Mouse (Mus musculus) embryonic facial prominence, embryonic 10.5 days (tissue): ENCODE measurements around the gene Aox4. TPM values are rescaled to one million over a fixed set of nuclear protein-coding genes. Genes with fewer than 3 reads are reported as not detected.

Experiments used
- DNase-seq: peaks from one replicate; pipeline ENCODE4 v3.0.0-alpha.2; 2017; ENCODE audit warnings: low spot score
- H3K27ac ChIP-seq: fragments of 300-500 bp; sonication (generic); replicated peaks from 2 replicates; pipeline ENCODE4 v1.5.1; 2016; ENCODE audit warnings: mild to moderate bottlenecking
- H3K27me3 ChIP-seq: fragments of 300-500 bp; sonication (generic); replicated peaks from 2 replicates; pipeline ENCODE4 v1.6.1; 2016; ENCODE audit warnings: low read depth, mild to moderate bottlenecking; ENCODE audit not compliant: poor library complexity, severe bottlenecking
- H3K36me3 ChIP-seq: fragments of 300-500 bp; sonication (generic); replicated peaks from 2 replicates; pipeline ENCODE4 v1.6.1; 2016; ENCODE audit warnings: mild to moderate bottlenecking, moderate library complexity
- H3K4me1 ChIP-seq: fragments of 300-500 bp; sonication (generic); 2 replicates; pipeline ENCODE4 v1.6.1; 2016
- H3K4me3 ChIP-seq: fragments of 300-500 bp; sonication (generic); 2 replicates; pipeline ENCODE4 v1.5.1; 2016; ENCODE audit warnings: mild to moderate bottlenecking, moderate library complexity
- H3K9me3 ChIP-seq: fragments of 300-500 bp; sonication (generic); 2 replicates; pipeline ENCODE4 v1.6.1; 2016; ENCODE audit warnings: mild to moderate bottlenecking
- WGBS: fragments of 180-500 bp; shearing (Covaris S2); methylation state at CpG from one replicate; pipeline ENCODE4 v1.1.7; 2016; 5-methylcytosine and 5-hydroxymethylcytosine counted together
- polyA plus RNA-seq: library from polyadenylated mRNA; unstranded; fragments of >200 nt; fragmentation: Nextera tagmentation; extraction: Ambion mirVana; gene quantifications from 2 replicates; pipeline ENCODE4 v1.2.1, GENCODE M21; 2016

The Aox4 gene
- polyA plus RNA-seq, 1 experiment from 2014 or later = 0.12 TPM

- no peaks in the 10 kb centered on the region for H3K36me3 ChIP-seq
- H3K27ac ChIP-seq = no peak overlapping the region
- WGBS = 89% methylated on average over 5 of the region's 5 CpGs
- H3K9me3 ChIP-seq = no peaks in the 10 kb centered on the region
- no peak for DNase-seq
- no peaks in the 10 kb centered on the region for H3K27me3 ChIP-seq
- no peak overlapping the region for H3K4me3 ChIP-seq
- 0 out of 2 replicates have a peak, but pooled peaks cover 4% of the 10 kb centered on the region for H3K4me1 ChIP-seq
These were observed 11.7 kb downstream of the Aox4 start for GRCm38 (mm10) chr1:58221879-58222278.

- peaks cover 12% of the 10 kb centered on the region for H3K4me1 ChIP-seq
- no peak overlapping the region for H3K4me3 ChIP-seq
- no peak for DNase-seq
- 79% methylated on average over 6 of the region's 6 CpGs for WGBS
- H3K27ac ChIP-seq = no peak overlapping the region
- no peaks in the 10 kb centered on the region for H3K36me3 ChIP-seq
- no peaks in the 10 kb centered on the region for H3K27me3 ChIP-seq
- H3K9me3 ChIP-seq = no peaks in the 10 kb centered on the region
These were observed 17.9 kb downstream of the Aox4 start for GRCm38 (mm10) chr1:58228086-58228485.

GRCm38 (mm10) chr1:58228916-58229315 lies 18.7 kb downstream of the Aox4 start:
- Histone ChIP-seq H3K9me3 (no peaks in the 10 kb centered on the region), H3K4me3 (no peak overlapping the region), H3K27me3 (no peaks in the 10 kb centered on the region), H3K36me3 (no peaks in the 10 kb centered on the region), H3K4me1 (peaks cover 12% of the 10 kb centered on the region), H3K27ac (no peak overlapping the region)
- no peak for DNase-seq

- Histone ChIP-seq H3K27me3 (no peaks in the 10 kb centered on the region), H3K4me3 (no peak overlapping the region), H3K9me3 (no peaks in the 10 kb centered on the region), H3K27ac (no peak overlapping the region), H3K36me3 (no peaks in the 10 kb centered on the region), H3K4me1 (peaks cover 12% of the 10 kb centered on the region)
- WGBS = 84% methylated on average over 4 of the region's 4 CpGs
- no peak for DNase-seq
These were observed 19.6 kb downstream of the Aox4 start for GRCm38 (mm10) chr1:58229774-58230173.

- WGBS = 59% methylated on average over 5 of the region's 5 CpGs
- no peak for DNase-seq
- Histone ChIP-seq H3K4me1 (peaks cover 12% of the 10 kb centered on the region), H3K27me3 (no peaks in the 10 kb centered on the region), H3K36me3 (no peaks in the 10 kb centered on the region), H3K27ac (no peak overlapping the region), H3K9me3 (no peaks in the 10 kb centered on the region), H3K4me3 (no peak overlapping the region)
These were observed 20.3 kb downstream of the Aox4 start for GRCm38 (mm10) chr1:58230542-58230941.

GRCm38 (mm10) chr1:58235405-58235804 lies 25.2 kb downstream of the Aox4 start:
- 45% methylated on average over 5 of the region's 5 CpGs for WGBS
- Histone ChIP-seq H3K27me3 (no peaks in the 10 kb centered on the region), H3K4me3 (no peak overlapping the region), H3K36me3 (no peaks in the 10 kb centered on the region), H3K4me1 (peaks cover 6% of the 10 kb centered on the region), H3K27ac (no peak overlapping the region), H3K9me3 (no peaks in the 10 kb centered on the region)
- no peak for DNase-seq

- Histone ChIP-seq H3K27ac (no peak overlapping the region), H3K36me3 (no peaks in the 10 kb centered on the region), H3K27me3 (no peaks in the 10 kb centered on the region), H3K4me3 (no peak overlapping the region), H3K9me3 (no peaks in the 10 kb centered on the region), H3K4me1 (no peaks in the 10 kb centered on the region)
- DNase-seq = no peak
- 90% methylated on average over 4 of the region's 4 CpGs for WGBS
These were observed 27.5 kb downstream of the Aox4 start for GRCm38 (mm10) chr1:58237527-58238299.

GRCm38 (mm10) chr1:58238440-58238839 lies 28.2 kb downstream of the Aox4 start:
- WGBS = 88% methylated on average over 5 of the region's 5 CpGs
- Histone ChIP-seq H3K27me3 (no peaks in the 10 kb centered on the region), H3K36me3 (no peaks in the 10 kb centered on the region), H3K4me3 (no peak overlapping the region), H3K9me3 (no peaks in the 10 kb centered on the region), H3K27ac (no peak overlapping the region), H3K4me1 (no peaks in the 10 kb centered on the region)
- no peak for DNase-seq

GRCm38 (mm10) chr1:58238961-58239360 lies 28.8 kb downstream of the Aox4 start:
- WGBS = 94% methylated on average over 9 of the region's 9 CpGs
- no peaks in the 10 kb centered on the region for H3K9me3 ChIP-seq
- H3K27ac ChIP-seq = no peak overlapping the region
- H3K4me1 ChIP-seq = no peaks in the 10 kb centered on the region
- no peak overlapping the region for H3K4me3 ChIP-seq
- no peaks in the 10 kb centered on the region for H3K36me3 ChIP-seq
- H3K27me3 ChIP-seq = no peaks in the 10 kb centered on the region
- DNase-seq = no peak

GRCm38 (mm10) chr1:58240347-58240746 lies 30.1 kb downstream of the Aox4 start:
- Histone ChIP-seq H3K36me3 (no peaks in the 10 kb centered on the region), H3K4me1 (no peaks in the 10 kb centered on the region), H3K9me3 (no peaks in the 10 kb centered on the region), H3K27ac (no peak overlapping the region), H3K4me3 (no peak overlapping the region), H3K27me3 (no peaks in the 10 kb centered on the region)
- no peak for DNase-seq
- WGBS = 67% methylated on average over 6 of the region's 6 CpGs

- Histone ChIP-seq H3K36me3 (no peaks in the 10 kb centered on the region), H3K9me3 (no peaks in the 10 kb centered on the region), H3K27ac (no peak overlapping the region), H3K4me3 (no peak overlapping the region), H3K4me1 (no peaks in the 10 kb centered on the region), H3K27me3 (no peaks in the 10 kb centered on the region)
- DNase-seq = no peak
- WGBS = 86% methylated on average over 3 of the region's 3 CpGs
These were observed 34.3 kb downstream of the Aox4 start for GRCm38 (mm10) chr1:58244487-58244886.

- no peaks in the 10 kb centered on the region for H3K4me1 ChIP-seq
- no peaks in the 10 kb centered on the region for H3K9me3 ChIP-seq
- no peak for DNase-seq
- H3K27me3 ChIP-seq = no peaks in the 10 kb centered on the region
- no peak overlapping the region for H3K4me3 ChIP-seq
- no peak overlapping the region for H3K27ac ChIP-seq
- no peaks in the 10 kb centered on the region for H3K36me3 ChIP-seq
- 82% methylated on average over 1 of the region's 1 CpGs for WGBS
These were observed 38.3 kb downstream of the Aox4 start for GRCm38 (mm10) chr1:58248518-58248917.

GRCm38 (mm10) chr1:58253466-58253865 lies 43.3 kb downstream of the Aox4 start:
- Histone ChIP-seq H3K9me3 (no peaks in the 10 kb centered on the region), H3K4me3 (no peak overlapping the region), H3K27me3 (no peaks in the 10 kb centered on the region), H3K4me1 (no peaks in the 10 kb centered on the region), H3K27ac (no peak overlapping the region), H3K36me3 (no peaks in the 10 kb centered on the region)
- 71% methylated on average over 11 of the region's 11 CpGs for WGBS
- peak; percentile 14 for DNase-seq
